Mouse (Mus musculus): ENCODE data around the gene Sult6b1. TPM values are rescaled to one million over a fixed set of nuclear protein-coding genes. Genes with fewer than 3 reads are reported as not detected.

The Sult6b1 gene
- polyA plus RNA-seq, 1 experiment from 2014 or later = 0.14 TPM

DNA sequence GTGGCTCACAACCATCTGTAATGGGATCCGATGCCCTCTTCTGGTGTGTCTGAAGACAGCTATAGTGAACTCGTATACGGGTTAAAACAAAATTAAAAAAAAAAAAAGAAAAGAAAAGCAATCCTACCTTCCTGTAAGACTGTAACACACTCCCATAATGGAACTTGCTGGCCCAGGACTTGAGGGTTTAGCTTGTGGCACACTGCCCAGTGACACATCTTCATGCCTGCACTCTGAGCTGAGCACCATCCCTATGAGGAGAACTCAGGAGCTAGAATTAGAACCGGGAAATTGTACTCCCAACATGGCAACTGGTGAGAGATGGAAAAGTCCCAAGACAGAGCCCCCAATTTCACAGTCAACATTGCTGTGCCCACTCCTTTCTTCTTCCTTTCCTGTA lies 23.5 kb downstream of the Sult6b1 start:
- Histone ChIP-seq H3K9me3 (no peaks in the 10 kb centered on the region), H3K4me3 (replicated peaks) (no peak overlapping the region), H3K4me1 (peaks cover 7% of the 10 kb centered on the region; the same call in 1 of the 2 replicates), H3K36me3 (0 out of 2 replicates have a peak, but pooled peaks cover 3% of the 10 kb centered on the region), H3K27me3 (replicated peaks) (no peaks in the 10 kb centered on the region), H3K9ac (no peak overlapping the region), H3K27ac (no peak overlapping the region), H3K4me2 (no peak overlapping the region)
- no peak for ATAC-seq (ENCODE audit: insufficient read depth, low FRiP score, low read depth)
- WGBS = 90% methylated on average over 4 of the region's 4 CpGs

DNA sequence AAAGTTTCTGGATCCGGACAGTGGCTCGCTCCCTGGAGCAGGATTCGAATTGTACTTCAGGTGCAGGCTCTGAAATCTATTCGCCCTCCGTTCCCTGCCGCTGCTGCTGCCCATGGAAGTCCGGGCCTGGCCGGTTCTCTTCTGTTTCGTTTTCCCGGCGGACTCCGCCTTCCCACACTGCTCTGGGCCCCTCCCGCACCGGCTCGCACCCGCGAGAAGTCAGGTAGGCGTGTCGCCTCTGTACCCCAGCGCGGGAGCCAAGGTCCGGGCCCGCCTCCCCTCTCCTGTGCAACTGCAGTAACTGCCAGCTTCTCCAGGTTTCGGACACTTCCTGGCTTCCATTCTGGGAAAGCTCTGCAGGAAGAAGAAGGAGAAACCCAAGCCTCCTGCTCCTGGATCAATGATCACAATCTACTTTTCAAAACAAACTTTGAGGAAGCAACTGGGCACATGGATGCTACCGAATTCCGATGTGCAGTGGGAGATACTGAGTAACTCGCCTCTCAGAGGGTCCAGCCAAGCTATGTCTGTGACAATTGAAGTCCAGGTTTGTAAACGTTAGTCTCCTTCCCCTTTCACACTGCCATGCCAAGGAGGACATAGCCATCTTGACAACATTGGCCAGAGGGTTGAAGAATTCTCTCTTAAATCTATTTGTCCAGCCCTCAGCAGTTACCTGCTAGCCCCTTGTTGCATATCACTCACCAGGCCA lies 24.2 kb downstream of the Sult6b1 start, which contains the start of gene Eif2ak2:
Gene Eif2ak2, minus strand, starts transcription at position 173 of the 712 bp plus-strand sequence.
- Histone ChIP-seq H3K27ac (peak within 1 kb of the TSS; percentile 83), H3K4me2 (peak within 1 kb of the TSS; percentile 57), H3K4me3 (replicated peaks) (peak within 1 kb of the TSS; percentile 71), H3K9me3 (no peaks in the 10 kb centered on the region), H3K36me3 (0 out of 2 replicates have a peak, but pooled peaks cover 3% of the 10 kb centered on the region), H3K4me1 (peaks cover 7% of the 10 kb centered on the region; the same call in 1 of the 2 replicates), H3K9ac (peak within 1 kb of the TSS; percentile 65), H3K27me3 (replicated peaks) (no peaks in the 10 kb centered on the region)
- peak; percentile 98 for ATAC-seq (ENCODE audit: insufficient read depth, low FRiP score, low read depth)
- under 1% methylated on average over 28 of the region's 28 CpGs for WGBS

GRCm38 (mm10) chr17:78881878-78882304 lies 24.9 kb downstream of the Sult6b1 start:
- WGBS = 14% methylated on average over 4 of the region's 7 CpGs
- H3K9me3 ChIP-seq = no peaks in the 10 kb centered on the region
- no peaks in the 10 kb centered on the region for H3K27me3 ChIP-seq (replicated peaks)
- peaks cover 7% of the 10 kb centered on the region; the same call in 1 of the 2 replicates for H3K4me1 ChIP-seq
- H3K9ac ChIP-seq = peak overlapping the region; percentile 65
- H3K4me3 ChIP-seq (replicated peaks) = peak overlapping the region; percentile 71
- ATAC-seq (ENCODE audit: insufficient read depth, low FRiP score, low read depth) = peak; percentile 56
- peaks cover 6% of the 10 kb centered on the region; the same call in 1 of the 2 replicates for H3K36me3 ChIP-seq
- peak overlapping the region; percentile 83 for H3K27ac ChIP-seq
- H3K4me2 ChIP-seq = peak overlapping the region; percentile 57

DNA sequence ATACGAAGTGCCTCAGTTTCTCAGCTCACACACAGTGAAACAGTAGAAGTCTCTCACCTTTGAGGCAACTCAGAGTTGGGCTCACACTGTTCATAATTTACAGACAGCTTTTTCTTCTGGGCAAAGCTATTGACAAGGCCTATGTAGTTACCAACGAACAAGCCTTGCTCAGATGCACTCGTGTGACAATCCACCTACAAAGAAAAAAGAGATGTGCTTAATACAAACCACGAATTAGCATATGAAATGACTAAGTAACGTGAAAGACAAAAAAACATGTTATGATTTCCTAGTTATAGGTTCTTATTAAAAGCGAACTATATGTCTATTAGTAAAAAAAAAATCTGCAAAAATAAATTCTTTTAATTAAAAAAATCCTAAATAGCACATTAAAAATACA lies 32.9 kb downstream of the Sult6b1 start:
- no peak overlapping the region for H3K27ac ChIP-seq
- H3K9ac ChIP-seq = no peak overlapping the region
- no peaks in the 10 kb centered on the region for H3K27me3 ChIP-seq (replicated peaks)
- no peak overlapping the region for H3K4me3 ChIP-seq (replicated peaks)
- no peaks in the 10 kb centered on the region for H3K9me3 ChIP-seq
- H3K4me2 ChIP-seq = no peak overlapping the region
- WGBS = 91% methylated on average over 6 of the region's 6 CpGs
- ATAC-seq (ENCODE audit: insufficient read depth, low FRiP score, low read depth) = no peak
- peaks cover 6% of the 10 kb centered on the region; the same call in 1 of the 2 replicates for H3K36me3 ChIP-seq
- H3K4me1 ChIP-seq = no peaks in the 10 kb centered on the region

GRCm38 (mm10) chr17:78856243-78856642 lies 50.5 kb downstream of the Sult6b1 start:
- Histone ChIP-seq H3K9ac (no peak overlapping the region), H3K9me3 (no peaks in the 10 kb centered on the region), H3K4me3 (replicated peaks) (no peak overlapping the region), H3K4me1 (no peaks in the 10 kb centered on the region), H3K4me2 (no peak overlapping the region), H3K27me3 (replicated peaks) (no peaks in the 10 kb centered on the region), H3K36me3 (peaks cover 6% of the 10 kb centered on the region; the same call in 1 of the 2 replicates), H3K27ac (no peak overlapping the region)
- 87% methylated on average over 10 of the region's 10 CpGs for WGBS
- ATAC-seq (ENCODE audit: insufficient read depth, low FRiP score, low read depth) = no peak

GRCm38 (mm10) chr17:78842271-78842928 lies 64.4 kb downstream of the Sult6b1 start:
- Histone ChIP-seq H3K27me3 (replicated peaks) (no peaks in the 10 kb centered on the region), H3K27ac (no peak overlapping the region), H3K4me3 (replicated peaks) (no peak overlapping the region), H3K36me3 (peaks cover 48% of the 10 kb centered on the region), H3K9me3 (no peaks in the 10 kb centered on the region), H3K4me2 (no peak overlapping the region), H3K4me1 (no peaks in the 10 kb centered on the region), H3K9ac (no peak overlapping the region)
- WGBS = 86% methylated on average over 7 of the region's 7 CpGs
- ATAC-seq (ENCODE audit: insufficient read depth, low FRiP score, low read depth) = no peak

GRCm38 (mm10) chr17:78836056-78836455 lies 70.7 kb downstream of the Sult6b1 start:
- WGBS = 26% methylated on average over 2 of the region's 2 CpGs
- ATAC-seq (ENCODE audit: insufficient read depth, low FRiP score, low read depth) = no peak
- H3K4me3 ChIP-seq (replicated peaks) = peak overlapping the region; percentile 89

GRCm38 (mm10) chr17:78834856-78835835 lies 71.6 kb downstream of the Sult6b1 start, which contains the start of the genes Heatr5b and Gpatch11:
Heatr5b (minus strand) TSS chr17:78835364.
Gpatch11 (plus strand) TSS chr17:78835567.
- Histone ChIP-seq H3K9me3 (no peaks in the 10 kb centered on the region), H3K4me3 (replicated peaks) (peak within 1 kb of the TSS; percentile 89), H3K4me2 (peak within 1 kb of the TSS; percentile 88), H3K9ac (peak within 1 kb of the TSS; percentile 94), H3K36me3 (peaks cover 12% of the 10 kb centered on the region; the same call in 1 of the 2 replicates), H3K27ac (peak within 1 kb of the TSS; percentile 90), H3K4me1 (no peaks in the 10 kb centered on the region), H3K27me3 (replicated peaks) (no peaks in the 10 kb centered on the region)
- ATAC-seq (ENCODE audit: insufficient read depth, low FRiP score, low read depth) = peak; percentile 98
- under 1% methylated on average over 81 of the region's 81 CpGs for WGBS

More at GRCm38 (mm10) chr17:78836056-78836455, 70.7 kb downstream of the Sult6b1 start:
- Histone ChIP-seq H3K27me3 (replicated peaks) (no peaks in the 10 kb centered on the region), H3K4me2 (peak overlapping the region; percentile 88), H3K4me1 (no peaks in the 10 kb centered on the region), H3K9ac (peak overlapping the region; percentile 50; the same call in 1 of the 2 replicates), H3K9me3 (no peaks in the 10 kb centered on the region), H3K27ac (peak overlapping the region; percentile 90), H3K36me3 (0 out of 2 replicates have a peak, but pooled peaks cover 15% of the 10 kb centered on the region)

Other genes with a start within 250 kb of the Sult6b1 start
- 4.9 and 5.7 TPM in 2 replicates for gene Strn, start 169.8 kb downstream of the Sult6b1 start, polyA plus RNA-seq (2015; fragmentation: Nextera tagmentation; extraction: Ambion mirVana)
- 10.0 and 13.3 TPM in 2 replicates for gene Heatr5b, start 71.6 kb downstream of the Sult6b1 start, polyA plus RNA-seq (2015; fragmentation: Nextera tagmentation; extraction: Ambion mirVana)
- gene Gpatch11, start 71.4 kb downstream of the Sult6b1 start, polyA plus RNA-seq (2015; fragmentation: Nextera tagmentation; extraction: Ambion mirVana) = 43.2 and 44.7 TPM in 2 replicates
- gene Eif2ak2, start 24.4 kb downstream of the Sult6b1 start, polyA plus RNA-seq (2015; fragmentation: Nextera tagmentation; extraction: Ambion mirVana) = 16.0 and 16.4 TPM in 2 replicates
- gene Cebpzos, start 9.5 kb upstream of the Sult6b1 start, polyA plus RNA-seq (2015; fragmentation: Nextera tagmentation; extraction: Ambion mirVana) = 113 and 115 TPM in 2 replicates
- 54.3 and 54.4 TPM in 2 replicates for gene Cebpz, start 30.1 kb upstream of the Sult6b1 start, polyA plus RNA-seq (2015; fragmentation: Nextera tagmentation; extraction: Ambion mirVana)
- 51.7 and 57.7 TPM in 2 replicates for gene Ndufaf7, start 30.1 kb upstream of the Sult6b1 start, polyA plus RNA-seq (2015; fragmentation: Nextera tagmentation; extraction: Ambion mirVana)
- 32.6 and 34.5 TPM in 2 replicates for gene Prkd3, start 113.8 kb upstream of the Sult6b1 start, polyA plus RNA-seq (2015; fragmentation: Nextera tagmentation; extraction: Ambion mirVana)
- gene Qpct, start 144.9 kb upstream of the Sult6b1 start, polyA plus RNA-seq (2015; fragmentation: Nextera tagmentation; extraction: Ambion mirVana) = 13.9 and 14.6 TPM in 2 replicates